Mouse (Mus musculus) urinary bladder, postnatal 25 days (tissue): ENCODE data around the gene Mon2.
"Not testable (repeated sequence)": the region's sequence is repeated elsewhere in the genome, so short reads cannot be mapped to it uniquely, and the experiment has no call there.

ENCODE experiments used
- DNase-seq: peaks from one replicate; pipeline ENCODE4 v3.0.0; 2022; ENCODE audit warnings: low spot score

Gene Mon2

GRCm38 (mm10) chr10:123057082-123057481 lies 19.2 kb downstream of the Mon2 start:
- no peak for DNase-seq

DNA sequence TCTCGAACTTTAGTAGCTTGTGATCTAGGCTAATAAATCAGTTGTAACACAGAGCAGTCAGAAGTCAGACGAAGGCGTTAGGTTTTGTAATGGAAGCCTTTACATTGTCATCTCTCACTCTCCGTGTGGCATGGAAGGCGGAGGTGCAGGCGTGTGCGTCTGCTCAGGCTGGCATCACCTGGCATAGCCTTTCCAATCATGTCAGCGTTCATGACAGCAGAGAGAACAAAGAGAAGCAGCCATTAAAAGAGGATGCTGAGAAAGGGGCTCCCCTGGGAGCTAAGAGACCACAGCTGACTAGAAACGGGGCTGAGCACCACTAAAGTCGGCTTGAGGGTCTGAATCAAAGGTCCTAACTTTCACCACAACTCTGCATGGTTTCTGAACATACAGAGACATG lies 19.8 kb downstream of the Mon2 start:
- no peak for DNase-seq

- DNase-seq, result no peak
These were observed 20.9 kb downstream of the Mon2 start for GRCm38 (mm10) chr10:123055205-123056000.

DNA sequence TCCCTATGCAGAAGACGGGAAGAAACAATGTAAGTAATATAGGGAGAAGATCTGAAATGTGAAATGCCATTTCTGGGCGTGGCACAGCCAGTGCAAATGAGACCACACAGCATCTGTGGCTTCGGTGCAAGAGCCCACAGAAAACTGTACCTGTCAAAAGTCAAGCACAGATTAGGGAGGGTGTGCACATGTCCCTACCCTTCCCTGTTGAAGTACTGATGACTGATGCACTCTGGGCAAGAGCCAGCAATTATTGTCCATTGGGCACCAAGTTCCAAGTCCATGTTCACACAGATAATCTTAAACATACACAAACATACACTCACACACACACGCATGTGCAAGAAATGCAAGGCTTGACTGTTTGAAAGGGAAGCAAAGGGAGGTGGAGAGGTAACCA lies 22.7 kb downstream of the Mon2 start:
- DNase-seq, result no peak

- no peak for DNase-seq
These were observed 24.3 kb downstream of the Mon2 start for GRCm38 (mm10) chr10:123052021-123052420.

- no peak for DNase-seq
These were observed 27.6 kb downstream of the Mon2 start for GRCm38 (mm10) chr10:123048730-123049129.

GRCm38 (mm10) chr10:123039936-123040335 lies 36.4 kb downstream of the Mon2 start:
- DNase-seq, result no peak

GRCm38 (mm10) chr10:123032078-123032646 lies 44.1 kb downstream of the Mon2 start:
- no peak for DNase-seq

DNA sequence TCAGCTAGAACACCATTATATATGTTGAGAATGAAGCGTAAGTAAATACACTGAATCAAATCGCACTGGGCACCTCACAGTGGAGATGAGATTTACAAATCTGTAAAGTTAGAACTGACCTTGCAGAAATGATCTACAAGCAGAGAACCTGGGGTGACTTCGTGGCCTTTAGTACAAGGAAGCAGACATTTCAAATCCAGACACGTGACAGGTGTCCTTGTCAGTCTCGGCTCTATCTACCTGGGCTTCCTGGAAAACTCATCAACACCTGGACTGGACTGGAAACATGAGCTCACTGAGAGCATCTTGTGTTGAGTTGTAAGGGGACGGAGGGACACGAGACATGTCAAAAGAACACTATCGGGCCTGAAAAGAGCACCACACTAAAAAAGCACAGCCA lies 44.9 kb downstream of the Mon2 start:
- no peak for DNase-seq

- DNase-seq, result no peak
These were observed 45.7 kb downstream of the Mon2 start for GRCm38 (mm10) chr10:123030589-123030988.

DNA sequence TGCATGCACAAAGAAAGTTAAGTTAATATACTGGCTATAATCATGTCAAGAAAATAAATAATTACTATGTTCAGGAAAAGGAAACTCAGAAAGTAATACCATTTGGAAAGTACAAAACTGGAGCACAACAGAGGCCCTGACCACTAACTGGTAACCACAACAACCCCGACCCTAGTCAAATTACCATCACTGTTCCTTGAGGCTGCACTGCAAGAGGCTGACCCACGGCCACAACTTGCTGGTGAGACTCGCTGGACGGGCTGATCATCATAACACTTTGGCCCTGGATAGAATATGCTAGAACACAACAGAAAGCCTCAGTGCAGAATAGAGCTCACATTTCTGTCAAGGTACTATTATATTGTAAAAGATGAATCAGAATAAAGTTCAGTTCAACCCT lies 47.4 kb downstream of the Mon2 start:
- DNase-seq, result no peak

GRCm38 (mm10) chr10:123026736-123027135 lies 49.6 kb downstream of the Mon2 start:
- DNase-seq, result not testable (repeated sequence)

GRCm38 (mm10) chr10:123013435-123013834 lies 62.9 kb downstream of the Mon2 start:
- DNase-seq, result no peak

GRCm38 (mm10) chr10:123011421-123011820 lies 64.9 kb downstream of the Mon2 start:
- DNase-seq, result no peak

DNA sequence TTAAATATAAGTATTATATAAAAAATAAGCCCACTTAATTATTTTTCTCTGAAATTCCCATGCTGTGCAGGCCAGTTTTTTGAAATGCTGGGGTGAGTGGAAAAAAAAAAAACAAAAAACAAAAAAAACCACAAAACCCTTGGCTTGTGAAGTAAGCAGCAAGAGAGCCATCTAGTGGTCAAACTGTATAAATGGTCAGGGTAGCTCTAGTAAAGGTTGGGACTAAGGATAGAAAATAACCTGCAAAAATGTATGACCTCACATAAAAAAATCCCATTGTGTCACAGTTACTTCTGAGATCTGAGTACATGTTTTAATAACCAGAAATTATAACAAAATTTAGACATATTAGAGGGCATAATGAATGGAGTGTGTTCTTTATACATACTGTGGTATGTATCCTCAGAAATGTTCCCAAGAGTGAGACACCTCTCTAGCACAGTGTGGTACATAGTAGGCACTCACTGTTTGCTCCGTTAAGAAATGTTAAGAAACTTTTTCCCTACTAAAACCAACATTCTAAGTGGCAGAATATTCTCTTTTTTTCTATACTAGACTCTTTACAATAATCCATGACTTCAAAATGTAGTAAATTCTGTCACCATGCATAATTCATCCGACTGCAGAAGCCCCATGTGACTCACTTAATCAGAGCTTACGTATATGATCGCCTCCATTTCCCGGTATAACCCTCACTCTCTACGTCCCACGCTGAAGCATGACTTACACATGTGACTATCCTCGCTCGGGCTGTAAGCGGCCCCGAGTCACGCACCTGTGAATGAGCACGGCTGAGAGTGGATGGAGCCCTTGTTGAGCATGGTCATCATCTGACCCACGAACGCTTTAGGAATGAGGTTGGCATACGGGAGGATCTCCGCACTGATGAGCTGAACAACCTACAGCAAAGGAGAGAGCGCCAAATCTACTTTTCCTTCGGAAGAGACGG lies 70.8 kb downstream of the Mon2 start:
- no peak for DNase-seq

DNA sequence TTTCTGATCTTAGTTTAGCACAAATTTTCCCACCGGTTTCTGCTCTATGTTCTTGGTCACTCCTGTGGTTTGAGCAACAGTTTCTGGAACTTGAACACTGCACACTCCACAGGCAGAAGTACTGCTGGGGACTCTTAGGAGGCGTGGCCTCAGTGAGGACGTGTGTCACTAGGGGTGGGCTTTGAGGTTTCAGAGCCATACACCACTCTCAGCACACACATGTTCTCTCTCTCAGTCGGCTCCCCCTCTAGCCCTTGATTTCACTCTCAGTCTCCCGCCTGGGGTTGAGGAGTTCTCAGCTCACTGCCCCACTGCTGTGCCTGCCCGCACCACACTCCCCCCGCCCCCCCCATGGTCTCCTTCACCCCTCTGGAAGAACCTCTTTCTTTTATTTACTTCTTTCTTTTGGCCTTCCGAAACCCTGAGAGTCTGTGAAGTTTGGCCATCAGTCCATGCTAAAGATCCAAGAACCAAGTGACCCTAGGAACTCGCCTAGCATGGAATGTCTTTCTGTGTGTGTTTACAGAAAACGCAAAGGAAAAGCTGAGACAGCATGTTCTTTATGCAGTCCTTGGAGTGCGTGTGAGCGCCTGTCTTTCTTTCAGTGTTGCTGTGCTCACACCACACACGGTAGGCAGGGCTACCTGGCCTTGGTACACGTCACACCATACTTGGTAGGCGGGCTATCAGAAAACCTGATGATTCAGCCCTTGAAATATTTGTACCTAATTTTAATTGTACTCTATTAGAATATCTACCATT lies 71.6 kb downstream of the Mon2 start:
- no peak for DNase-seq

GRCm38 (mm10) chr10:123001985-123002384 lies 74.3 kb downstream of the Mon2 start:
- no peak for DNase-seq

DNA sequence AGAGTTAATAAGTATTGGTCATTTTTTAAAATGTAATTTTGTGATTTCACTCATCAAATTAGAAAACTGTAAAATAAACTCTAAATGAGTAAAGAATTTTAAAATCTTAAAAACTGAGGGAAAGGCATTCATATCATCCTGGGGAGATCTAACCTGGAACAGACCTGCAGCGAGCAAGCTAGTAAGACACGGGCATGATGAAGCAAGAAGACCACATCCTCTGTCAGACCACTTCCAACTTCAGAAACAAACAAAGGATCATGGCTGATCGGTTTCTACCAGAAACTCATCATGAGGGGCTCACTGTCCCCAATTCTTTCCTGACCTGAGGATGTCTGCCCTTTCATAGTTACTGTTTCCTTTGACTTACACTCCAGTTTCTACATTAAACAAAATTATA lies 74.9 kb downstream of the Mon2 start:
- DNase-seq, result no peak

- no peak for DNase-seq
These were observed 76.9 kb downstream of the Mon2 start for GRCm38 (mm10) chr10:122999356-122999755.

DNA sequence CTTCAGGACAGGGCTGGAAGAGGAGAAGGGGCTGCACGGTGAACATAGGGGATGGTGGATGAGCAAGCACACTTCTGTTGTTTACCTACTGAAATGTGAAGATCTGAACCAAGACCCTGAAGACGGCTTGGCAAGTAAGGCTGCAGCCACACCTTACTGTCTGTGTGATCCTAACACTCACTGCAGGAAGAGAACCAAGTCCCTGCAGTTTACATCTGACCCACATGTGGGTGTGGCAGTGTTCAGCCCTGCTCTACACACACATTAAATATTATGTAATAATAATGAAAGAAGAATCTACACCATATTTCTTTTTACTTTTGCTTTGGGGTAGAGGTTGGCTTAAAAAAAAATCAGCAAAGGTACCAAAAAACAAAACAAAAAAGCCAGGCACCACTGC lies 78.5 kb downstream of the Mon2 start:
- no peak for DNase-seq

GRCm38 (mm10) chr10:122994402-122995107 lies 81.8 kb downstream of the Mon2 start:
- DNase-seq, result no peak
